Mouse (Mus musculus) midbrain, embryonic 16.5 days (tissue): ENCODE measurements around the gene Heatr4. TPM values are rescaled to one million over a fixed set of nuclear protein-coding genes. Genes with fewer than 3 reads are reported as not detected.
A peak's percentile ranks its signal among the peaks of the same experiment; 100 is the strongest.
"Not testable (repeated sequence)": the region's sequence is repeated elsewhere in the genome, so short reads cannot be mapped to it uniquely, and the experiment has no call there.

Source experiments
- ATAC-seq: fragments of 200-750 bp; cut with Nextera tagmentation; 2 replicates; pipeline ENCODE4 v1.8.0; 2017; ENCODE audit warnings: moderate TSS enrichment
- H3K27ac ChIP-seq: fragments of 300-500 bp; sonication (generic); 2 replicates; pipeline ENCODE4 v1.5.1; 2014; ENCODE audit warnings: mild to moderate bottlenecking, low read length, mixed read lengths
- H3K27me3 ChIP-seq: fragments of 300-500 bp; sonication (generic); 2 replicates; pipeline ENCODE4 v1.6.1; 2014; ENCODE audit warnings: low read depth, low read length, mixed read lengths; ENCODE audit not compliant: control insufficient read depth, insufficient read depth
- H3K36me3 ChIP-seq: fragments of 300-500 bp; sonication (generic); 2 replicates; pipeline ENCODE4 v1.6.1; 2014; ENCODE audit warnings: mild to moderate bottlenecking, low read length, moderate library complexity, mixed read lengths; ENCODE audit not compliant: control insufficient read depth, insufficient read depth
- H3K4me1 ChIP-seq: fragments of 300-500 bp; sonication (generic); 2 replicates; pipeline ENCODE4 v1.6.1; 2014; ENCODE audit warnings: mild to moderate bottlenecking, low read length, mixed read lengths; ENCODE audit not compliant: control insufficient read depth, insufficient read depth
- H3K4me2 ChIP-seq: fragments of 300-500 bp; sonication (generic); 2 replicates; pipeline ENCODE4 v1.6.1; 2014; ENCODE audit warnings: mild to moderate bottlenecking, low read length, mixed read lengths
- H3K4me3 ChIP-seq: fragments of 300-500 bp; sonication (generic); 2 replicates; pipeline ENCODE4 v1.5.1; 2014; ENCODE audit warnings: low read depth, mild to moderate bottlenecking, low read length, moderate library complexity, mixed read lengths
- H3K9ac ChIP-seq: fragments of 300-500 bp; sonication (generic); 2 replicates; pipeline ENCODE4 v1.6.1; 2014; ENCODE audit warnings: low read depth, low read length, mixed read lengths
- H3K9me3 ChIP-seq: fragments of 300-500 bp; sonication (generic); replicated peaks from 2 replicates; pipeline ENCODE4 v1.6.1; 2014; ENCODE audit warnings: mild to moderate bottlenecking, low read length, mixed read lengths; ENCODE audit not compliant: control insufficient read depth, poor library complexity, severe bottlenecking
- WGBS: fragments of 180-500 bp; shearing (Covaris S2); extraction: QIAGEN DNeasy Blood & Tissue Kit; methylation state at CpG from one replicate; pipeline ENCODE4 v1.1.7; 2014; 5-methylcytosine and 5-hydroxymethylcytosine counted together
- polyA plus RNA-seq: library from polyadenylated mRNA; unstranded; fragments of >200 nt; fragmentation: Nextera tagmentation; extraction: Ambion mirVana; gene quantifications from 2 replicates; pipeline ENCODE4 v1.2.1, GENCODE M21; 2015

The Heatr4 gene
- polyA plus RNA-seq, 1 experiment from 2014 or later: not detected

DNA sequence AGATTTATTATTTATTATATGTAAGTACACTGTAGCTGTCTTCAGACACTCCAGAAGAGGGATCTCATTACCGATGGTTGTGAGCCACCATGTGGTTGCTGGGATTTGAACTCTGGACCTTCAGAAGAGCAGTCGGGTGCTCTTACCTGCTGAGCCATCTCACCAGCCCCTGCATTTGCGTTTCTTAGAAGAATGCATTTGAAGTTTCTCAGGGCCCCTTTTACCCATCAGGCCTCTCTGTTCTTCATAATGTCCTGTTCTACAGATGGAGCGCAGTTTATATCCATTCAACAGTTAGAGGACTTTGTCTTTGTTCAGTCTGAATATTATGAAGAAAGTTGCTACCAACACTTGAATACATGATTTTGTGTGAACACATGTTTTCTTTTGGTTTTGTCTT, 37.6 kb upstream of the Heatr4 start:
- not testable (repeated sequence) for H3K4me2 ChIP-seq, ATAC-seq, H3K4me3 ChIP-seq, H3K27me3 ChIP-seq, H3K4me1 ChIP-seq, H3K27ac ChIP-seq, H3K9me3 ChIP-seq, H3K9ac ChIP-seq, H3K36me3 ChIP-seq
- 96% methylated on average over 4 of the region's 4 CpGs for whole genome bisulfite sequencing

DNA sequence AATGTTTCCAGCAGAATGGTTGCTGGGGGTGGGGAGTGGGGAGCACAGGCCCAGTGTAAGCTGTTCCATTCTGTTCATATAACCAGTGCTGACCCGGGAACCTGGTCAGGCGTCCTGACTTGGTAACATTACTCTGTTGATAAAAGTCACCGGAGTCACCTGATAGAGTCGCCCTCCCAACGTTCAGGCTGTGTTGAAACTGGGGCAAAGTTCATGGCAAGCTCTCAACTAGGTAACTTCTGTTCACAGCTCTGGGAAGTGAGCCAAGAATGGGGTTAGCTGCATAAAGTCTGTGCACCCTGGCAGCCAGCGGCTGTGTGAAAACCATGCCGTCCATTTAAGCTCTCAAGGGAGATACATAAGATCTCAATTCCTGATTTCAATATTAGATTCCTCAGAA, 35.9 kb upstream of the Heatr4 start:
- H3K36me3 ChIP-seq, H3K27ac ChIP-seq, ATAC-seq, H3K9ac ChIP-seq, H3K4me3 ChIP-seq, H3K27me3 ChIP-seq, H3K4me1 ChIP-seq, H3K4me2 ChIP-seq, H3K9me3 ChIP-seq: not testable (repeated sequence)
- WGBS: 52% methylated on average over 7 of the region's 7 CpGs

DNA sequence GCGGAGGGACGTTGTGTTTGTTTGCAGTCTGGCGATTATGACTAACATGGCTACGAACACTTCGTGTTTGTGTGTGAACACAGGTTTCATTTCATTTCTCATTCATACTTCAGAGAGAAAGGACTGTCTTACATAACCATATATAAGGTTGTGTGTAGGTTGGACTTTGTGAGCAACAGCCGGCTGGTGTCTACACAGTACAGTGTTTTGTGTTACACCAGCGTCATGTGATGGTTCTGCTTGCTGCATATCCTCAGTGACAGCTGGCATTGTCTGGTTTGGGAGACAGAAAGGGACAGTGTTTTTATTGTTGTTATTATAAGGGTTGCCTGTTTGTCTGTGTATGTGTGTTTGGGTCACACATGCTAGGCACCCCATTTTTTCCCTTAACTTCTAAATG, 29.0 kb upstream of the Heatr4 start:
- ATAC-seq: no peak
- Histone ChIP-seq H3K36me3 (no peaks in the 10 kb centered on the region), H3K27me3 (no peaks in the 10 kb centered on the region), H3K4me2 (no peak overlapping the region), H3K9ac (no peak overlapping the region), H3K9me3 (no peaks in the 10 kb centered on the region), H3K27ac (no peak overlapping the region), H3K4me1 (peaks cover 22% of the 10 kb centered on the region), H3K4me3 (no peak overlapping the region)
- WGBS: 93% methylated on average over 7 of the region's 7 CpGs

DNA sequence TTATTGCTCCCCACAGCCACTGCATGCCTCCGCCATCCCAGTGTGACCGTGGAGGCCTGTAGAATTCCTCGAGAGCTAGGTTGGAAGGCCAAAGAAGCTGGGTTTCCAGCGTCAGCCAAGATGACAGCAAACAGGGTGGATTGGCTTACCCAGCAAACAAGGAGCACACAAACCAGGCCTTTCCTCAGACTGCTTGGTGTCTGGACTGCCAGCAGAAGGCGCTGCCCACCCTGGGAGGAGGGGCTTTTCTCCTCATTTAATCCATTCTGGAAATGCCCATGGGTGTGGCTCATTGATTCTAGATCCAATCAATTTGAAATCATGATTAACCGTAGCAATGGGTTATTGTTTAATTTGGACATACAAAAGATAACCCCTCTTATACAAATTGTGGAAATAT, 28.5 kb upstream of the Heatr4 start:
- no peaks in the 10 kb centered on the region for H3K27me3 ChIP-seq
- WGBS: 44% methylated on average over 6 of the region's 6 CpGs
- no peak for ATAC-seq
- no peaks in the 10 kb centered on the region for H3K9me3 ChIP-seq
- H3K36me3 ChIP-seq: no peaks in the 10 kb centered on the region
- H3K27ac ChIP-seq: no peak overlapping the region
- peaks cover 22% of the 10 kb centered on the region for H3K4me1 ChIP-seq
- H3K4me3 ChIP-seq: no peak overlapping the region
- no peak overlapping the region for H3K9ac ChIP-seq
- peak overlapping the region; percentile 46 for H3K4me2 ChIP-seq

DNA sequence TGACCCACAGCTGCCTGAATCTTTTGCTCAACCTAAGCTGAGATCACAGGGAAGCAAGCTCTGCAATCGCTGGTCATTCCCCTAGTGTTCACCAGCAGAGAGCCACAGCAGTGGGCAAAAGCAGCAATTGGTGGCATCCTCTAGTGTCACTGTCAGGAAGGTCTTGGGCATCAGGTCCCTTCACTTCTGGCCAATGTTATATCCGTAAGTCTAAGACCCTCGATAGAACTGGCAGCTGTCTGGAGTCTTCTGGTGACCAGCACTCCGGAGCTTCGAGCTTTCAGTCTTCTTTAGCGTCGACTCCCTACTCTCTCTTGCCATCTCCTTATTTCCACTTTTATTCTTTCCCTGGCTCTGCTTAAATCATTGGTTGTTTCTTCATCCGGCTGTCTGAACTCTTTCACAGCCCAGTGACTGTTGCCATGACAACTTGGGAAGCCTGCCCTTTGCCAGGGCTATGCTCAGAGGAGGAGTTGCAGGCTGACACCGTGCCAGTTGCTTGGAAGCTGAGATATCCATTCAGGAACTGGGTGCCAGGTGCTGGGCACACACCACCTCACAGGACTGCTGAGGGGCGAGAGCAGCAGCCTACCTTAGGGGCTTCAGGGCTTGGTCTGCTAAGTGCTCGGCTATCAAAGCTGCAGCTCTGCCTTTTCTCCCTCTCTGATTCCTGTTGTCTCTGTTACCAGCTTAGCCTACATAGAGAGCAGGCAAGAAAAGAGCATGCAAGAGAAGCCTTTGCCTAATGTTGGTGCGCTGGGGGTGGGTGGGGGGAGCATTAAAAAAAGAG, 26.8 kb upstream of the Heatr4 start:
- WGBS: 13% methylated on average over 12 of the region's 12 CpGs

DNA sequence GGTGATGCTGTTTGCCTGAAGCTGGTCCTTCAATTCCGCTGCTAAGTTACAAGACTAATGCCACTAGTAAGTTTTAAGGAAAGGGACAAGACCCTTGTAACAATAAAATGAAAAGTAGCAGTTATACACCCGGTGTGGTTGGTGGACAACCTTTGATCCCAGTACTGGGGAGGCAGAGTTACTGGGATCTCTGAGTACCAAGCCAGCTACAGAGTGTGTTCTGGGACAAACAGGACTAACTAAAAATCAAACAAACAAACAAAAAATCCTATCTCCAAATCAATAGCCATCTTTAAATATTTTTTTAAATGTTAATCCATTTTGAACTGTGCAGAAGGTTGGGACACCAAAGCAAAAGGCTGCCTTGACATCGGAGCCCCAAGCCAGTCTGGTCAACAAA, 25.5 kb upstream of the Heatr4 start:
- ATAC-seq: no peak
- no peaks in the 10 kb centered on the region for H3K36me3 ChIP-seq
- 71% methylated on average over 3 of the region's 3 CpGs for WGBS
- H3K27me3 ChIP-seq: no peaks in the 10 kb centered on the region
- peaks cover 22% of the 10 kb centered on the region for H3K4me1 ChIP-seq
- no peaks in the 10 kb centered on the region for H3K9me3 ChIP-seq
- no peak overlapping the region for H3K4me2 ChIP-seq
- peak overlapping the region; percentile 45 for H3K4me3 ChIP-seq
- no peak overlapping the region for H3K9ac ChIP-seq
- peak overlapping the region; percentile 43; the same call in 1 of the 2 replicates for H3K27ac ChIP-seq

More for the DNA sequence above, 26.8 kb upstream of the Heatr4 start:
- Histone ChIP-seq H3K27me3 (no peaks in the 10 kb centered on the region), H3K4me2 (peak overlapping the region; percentile 46), H3K9me3 (no peaks in the 10 kb centered on the region), H3K4me1 (peaks cover 22% of the 10 kb centered on the region), H3K27ac (peak overlapping the region; percentile 78), H3K9ac (peak overlapping the region; percentile 48), H3K36me3 (no peaks in the 10 kb centered on the region), H3K4me3 (peak overlapping the region; percentile 45)
- ATAC-seq: peak; percentile 83

DNA sequence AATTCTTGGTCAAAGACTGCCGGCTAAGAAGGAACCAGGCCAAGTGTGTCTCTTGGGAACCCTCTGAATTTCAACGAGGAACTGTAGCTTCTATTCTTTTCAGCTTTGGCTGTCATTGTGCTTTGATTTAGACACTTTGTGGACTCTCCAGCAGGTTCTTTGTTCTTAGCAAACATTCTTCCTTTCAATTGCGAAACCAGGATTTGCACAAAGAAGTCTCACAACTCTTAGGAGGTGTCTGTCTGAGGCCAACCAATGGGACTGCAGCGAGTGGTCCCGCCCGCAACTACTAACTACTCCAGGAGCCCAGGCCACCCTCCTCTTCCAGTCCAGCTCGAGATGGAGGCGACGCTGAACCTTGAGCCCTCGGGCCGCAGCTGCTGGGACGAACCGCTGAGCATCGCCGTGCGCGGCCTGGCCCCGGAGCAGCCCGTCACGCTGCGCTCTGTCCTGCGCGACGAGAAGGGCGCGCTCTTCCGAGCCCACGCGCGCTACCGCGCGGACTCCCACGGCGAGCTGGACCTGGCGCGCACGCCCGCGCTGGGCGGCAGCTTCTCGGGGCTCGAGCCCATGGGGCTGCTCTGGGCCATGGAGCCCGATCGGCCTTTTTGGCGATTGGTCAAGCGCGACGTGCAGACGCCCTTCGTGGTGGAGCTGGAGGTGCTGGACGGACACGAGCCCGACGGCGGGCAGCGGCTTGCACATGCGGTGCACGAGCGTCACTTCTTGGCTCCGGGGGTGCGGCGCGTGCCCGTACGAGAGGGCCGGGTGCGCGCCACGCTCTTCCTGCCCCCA, 24.7 kb upstream of the Heatr4 start, which contains the start of gene Acot1:
TSS of gene Acot1 (plus strand) at position 320 of the 795 bp plus-strand sequence.
- not testable (repeated sequence) for H3K36me3 ChIP-seq, H3K9me3 ChIP-seq, H3K27me3 ChIP-seq
- peak; percentile 92 for ATAC-seq
- Histone ChIP-seq H3K27ac (peak within 1 kb of the TSS; percentile 56), H3K9ac (peak within 1 kb of the TSS; percentile 50), H3K4me2 (peak within 1 kb of the TSS; percentile 55), H3K4me3 (peak within 1 kb of the TSS; percentile 45), H3K4me1 (peaks cover 22% of the 10 kb centered on the region)
- WGBS: under 1% methylated on average over 56 of the region's 70 CpGs

DNA sequence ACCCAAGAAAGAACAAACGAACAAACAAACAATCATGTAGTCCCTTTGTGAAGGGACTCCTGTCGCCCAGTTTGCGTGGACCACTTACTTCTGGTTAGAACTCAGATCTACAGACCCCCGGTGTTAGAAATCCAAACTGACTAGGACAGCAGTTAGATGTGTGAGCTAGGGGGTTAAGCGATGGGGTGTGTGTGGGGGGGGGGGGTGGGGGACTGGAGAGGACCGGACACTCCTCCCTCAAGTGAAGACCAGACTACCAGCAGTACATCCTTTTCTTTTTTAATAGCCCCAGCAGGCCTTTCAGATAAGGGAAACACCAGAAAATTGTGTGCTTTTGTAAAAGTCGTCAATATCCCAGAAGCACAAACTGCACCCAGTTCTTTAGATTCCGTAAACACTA, 24.1 kb upstream of the Heatr4 start:
- Histone ChIP-seq H3K9me3 (no peaks in the 10 kb centered on the region), H3K4me3 (peak overlapping the region; percentile 45), H3K9ac (no peak overlapping the region), H3K4me1 (peaks cover 22% of the 10 kb centered on the region), H3K36me3 (no peaks in the 10 kb centered on the region), H3K4me2 (peak overlapping the region; percentile 55), H3K27ac (peak overlapping the region; percentile 14; the same call in 1 of the 2 replicates), H3K27me3 (no peaks in the 10 kb centered on the region)
- peak; percentile 14; the same call in 1 of the 2 replicates for ATAC-seq
- WGBS: 42% methylated on average over 8 of the region's 8 CpGs

DNA sequence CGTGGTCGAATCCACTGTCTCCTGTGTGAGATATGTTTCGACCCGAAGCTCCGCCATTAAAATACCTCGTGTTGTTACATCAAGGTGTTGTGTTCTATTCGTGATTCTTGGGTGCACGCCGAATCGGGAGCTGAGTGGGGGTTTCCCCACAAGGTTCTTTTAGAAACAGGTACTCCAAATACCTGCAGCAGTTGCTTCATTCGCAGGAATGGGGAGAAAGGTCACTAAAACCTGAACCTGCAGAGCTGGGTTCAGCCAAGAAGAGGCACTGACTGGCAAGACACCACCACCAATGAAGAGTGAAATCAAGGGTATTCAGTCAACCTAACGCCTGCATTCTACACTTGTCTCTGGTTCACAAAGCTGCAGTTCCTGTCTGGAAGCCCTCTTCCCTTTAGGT, 23.6 kb upstream of the Heatr4 start:
- Histone ChIP-seq H3K9ac (no peak overlapping the region), H3K9me3 (no peaks in the 10 kb centered on the region), H3K27ac (peak overlapping the region; percentile 14; the same call in 1 of the 2 replicates), H3K4me2 (no peak overlapping the region), H3K4me1 (peaks cover 22% of the 10 kb centered on the region), H3K27me3 (no peaks in the 10 kb centered on the region), H3K36me3 (no peaks in the 10 kb centered on the region), H3K4me3 (no peak overlapping the region)
- no peak for ATAC-seq
- 90% methylated on average over 10 of the region's 12 CpGs for WGBS
